Mouse (Mus musculus) heart, adult 9 months (tissue): ENCODE data around the gene Ndufaf2.
A peak's percentile ranks its signal among the peaks of the same experiment; 100 is the strongest.

Experiments
- DNase-seq, 2 experiments: peaks; one replicate each; pipeline ENCODE4 v3.0.0; 2022; ENCODE audit warnings: low spot score in 2 of 2

The Ndufaf2 gene

GRCm38 (mm10) chr13:108158465-108159240 is at the start of gene Ndufaf2, which contains the start of gene Ercc8:
Gene Ndufaf2, minus strand, starts transcription at chr13:108158623.
Gene Ercc8, plus strand, starts transcription at chr13:108158731.
- DNase-seq, result peak; percentile 93

- DNase-seq, result no peak
Observed at GRCm38 (mm10) chr13:108208090-108208489, 49.7 kb upstream of the Ndufaf2 start.

- no peak for DNase-seq
Observed at GRCm38 (mm10) chr13:108207447-108207846, 49.0 kb upstream of the Ndufaf2 start.

GRCm38 (mm10) chr13:108204857-108205256 is 46.4 kb upstream of the Ndufaf2 start:
- no peak for DNase-seq

GRCm38 (mm10) chr13:108195474-108195873 is 37.1 kb upstream of the Ndufaf2 start:
- no peak for DNase-seq

GRCm38 (mm10) chr13:108191074-108191720 is 32.8 kb upstream of the Ndufaf2 start:
- peak; percentile 11 to 19 for DNase-seq

GRCm38 (mm10) chr13:108187994-108188393 is 29.6 kb upstream of the Ndufaf2 start:
- DNase-seq, result no peak

GRCm38 (mm10) chr13:108185530-108185929 is 27.1 kb upstream of the Ndufaf2 start:
- no peak for DNase-seq

- DNase-seq, result no peak
Observed at GRCm38 (mm10) chr13:108184743-108185255, 26.4 kb upstream of the Ndufaf2 start.

GRCm38 (mm10) chr13:108180821-108181220 is 22.4 kb upstream of the Ndufaf2 start:
- DNase-seq, result no peak

- DNase-seq, result no peak
Observed at GRCm38 (mm10) chr13:108179618-108180017, 21.2 kb upstream of the Ndufaf2 start.

- DNase-seq, result no peak
Observed at GRCm38 (mm10) chr13:108170511-108170910, 12.1 kb upstream of the Ndufaf2 start.

- DNase-seq, result no peak
Observed at GRCm38 (mm10) chr13:108170002-108170401, 11.6 kb upstream of the Ndufaf2 start.

GRCm38 (mm10) chr13:108164621-108165020 is 6.2 kb upstream of the Ndufaf2 start:
- DNase-seq, result no peak

- DNase-seq, result no peak
Observed at GRCm38 (mm10) chr13:108163912-108164311, 5.5 kb upstream of the Ndufaf2 start.

GRCm38 (mm10) chr13:108159963-108160362 is 1.5 kb upstream of the Ndufaf2 start:
- no peak for DNase-seq

- no peak for DNase-seq
Observed at GRCm38 (mm10) chr13:108159241-108159575, 785 bp upstream of the Ndufaf2 start.

- no peak for DNase-seq
Observed at GRCm38 (mm10) chr13:108157732-108158464, 525 bp downstream of the Ndufaf2 start.

- no peak for DNase-seq
Observed at GRCm38 (mm10) chr13:108157156-108157555, 1.3 kb downstream of the Ndufaf2 start.

GRCm38 (mm10) chr13:108152650-108153372 is 5.6 kb downstream of the Ndufaf2 start:
- DNase-seq, result peak; percentile 25 to 44

- DNase-seq, result no peak
Observed at GRCm38 (mm10) chr13:108151782-108152181, 6.6 kb downstream of the Ndufaf2 start.

GRCm38 (mm10) chr13:108144086-108144485 is 14.3 kb downstream of the Ndufaf2 start:
- no peak for DNase-seq
